Mouse (Mus musculus): ENCODE data around the gene Car1.

- TF ChIP-seq CTCF (IDR thresholded peaks at IDR 0.05; ENCODE audit: borderline replicate concordance, insufficient read depth, low read length) (no peak), POLR2A (IDR thresholded peaks at IDR 0.05; ENCODE audit: low read depth, low read length) (no peak)
These were observed 21.6 kb downstream of the Car1 start for GRCm38 (mm10) chr3:14786551-14787079.
